Mouse (Mus musculus): ENCODE results near the gene Rrp12.
"Not testable (repeated sequence)": the region's sequence is repeated elsewhere in the genome, so short reads cannot be mapped to it uniquely, and the experiment has no call there.

Gene Rrp12

DNA sequence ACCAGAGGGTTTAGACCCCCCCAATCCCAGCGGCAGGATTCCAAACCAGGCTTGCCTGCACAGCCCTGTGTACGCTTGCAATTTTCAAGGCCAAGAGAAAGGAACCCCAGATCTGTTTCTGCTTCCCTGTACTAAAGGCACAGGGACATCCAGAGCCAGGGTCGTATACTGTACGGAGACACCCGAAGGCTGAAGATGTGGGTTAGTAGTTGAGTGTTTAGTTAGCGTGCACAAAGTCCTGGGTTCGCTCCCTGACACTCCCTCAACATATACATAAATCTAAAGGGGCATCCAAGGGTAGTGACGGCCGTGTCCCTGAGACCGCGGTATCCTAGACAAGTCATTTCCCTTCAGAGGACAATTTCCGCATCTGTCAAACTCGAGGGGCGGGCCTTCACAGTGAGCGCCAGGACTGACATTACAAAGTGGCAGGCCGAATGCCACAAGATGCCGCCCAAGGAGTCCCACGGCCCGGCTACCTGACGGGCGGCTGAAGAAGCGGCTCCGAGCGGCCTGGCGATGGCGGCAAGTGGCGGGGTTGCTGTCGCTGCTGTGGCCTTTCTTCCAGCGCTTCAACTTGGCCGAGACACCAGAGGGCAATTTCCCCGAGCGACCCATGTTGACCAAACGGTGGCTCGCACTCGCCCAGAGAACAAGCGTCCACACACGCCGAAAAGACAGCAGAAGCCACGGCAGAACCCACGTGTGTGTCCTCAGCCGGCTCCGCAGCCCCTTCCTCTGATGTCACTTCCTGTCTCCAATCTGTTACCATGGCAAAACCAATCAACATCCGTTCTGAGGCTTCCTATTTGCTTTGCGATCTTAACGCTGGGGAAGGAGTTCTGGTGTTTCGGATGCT lies at the start of gene Rrp12:
Gene Rrp12, minus strand, starts transcription at position 714 of the 859 bp plus-strand sequence.
- DNase-seq (ENCODE audit: low spot score in 2 of 2) = peak; percentile 41 to 69

DNA sequence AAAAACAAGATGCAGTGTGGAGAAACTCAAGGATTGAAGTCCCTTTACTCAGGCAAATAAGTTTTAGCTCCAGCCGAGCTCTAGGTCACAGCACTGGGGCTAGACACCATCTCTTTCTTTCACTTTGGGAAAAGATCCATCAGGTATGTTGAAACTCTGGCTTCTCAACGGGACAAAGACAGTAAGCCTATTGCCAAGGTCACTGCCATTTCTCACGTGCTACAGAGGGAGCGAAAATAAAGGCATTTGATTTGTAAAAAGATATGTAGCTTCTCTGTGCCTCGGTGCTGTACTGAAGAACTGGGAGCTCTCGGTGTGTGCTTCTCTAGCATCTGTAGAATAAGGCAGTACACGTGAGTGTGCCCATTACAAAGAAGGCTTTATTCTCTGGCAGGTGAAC lies 47.9 kb upstream of the Rrp12 start:
- DNase-seq (ENCODE audit: low spot score in 2 of 2) = no peak

DNA sequence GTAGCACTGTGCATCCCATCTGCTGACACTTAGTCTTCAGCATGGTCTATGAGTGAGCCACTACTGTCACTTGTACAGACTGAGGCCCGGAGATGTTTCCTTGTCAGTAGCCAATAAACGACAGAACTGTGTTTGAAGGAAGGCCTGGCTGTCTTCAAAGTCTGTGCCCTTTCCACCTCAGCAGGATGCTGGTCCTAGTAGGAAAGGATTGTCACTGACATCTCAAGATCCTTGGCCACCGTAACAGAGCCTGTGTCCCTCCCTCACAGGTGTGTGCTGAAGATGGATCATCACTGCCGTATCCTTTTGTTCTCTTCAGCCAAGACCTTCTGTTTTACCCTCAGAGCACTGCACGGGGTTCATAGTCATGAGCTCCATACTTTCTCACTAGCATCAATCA lies 42.6 kb upstream of the Rrp12 start:
- DNase-seq (ENCODE audit: low spot score in 2 of 2) = no peak

DNA sequence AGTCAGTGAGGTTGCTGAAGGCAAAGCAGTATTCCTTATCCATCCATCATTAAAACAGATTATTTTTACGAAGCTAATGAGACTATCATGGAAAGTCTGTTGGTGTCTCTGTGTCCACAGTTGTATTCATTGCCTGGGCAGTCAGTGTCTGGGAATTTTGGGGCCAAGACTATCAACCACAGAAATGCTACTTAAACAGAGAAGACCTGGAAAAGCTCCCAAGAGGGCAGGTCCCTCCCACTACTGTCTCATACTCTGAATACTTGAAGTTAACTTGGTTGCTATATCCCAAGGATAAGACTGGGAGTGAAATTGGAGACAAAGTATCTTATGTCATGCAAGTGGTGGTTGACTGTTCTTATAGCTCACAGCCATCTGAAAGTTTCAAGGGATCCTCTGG lies 39.9 kb upstream of the Rrp12 start:
- no peak for DNase-seq (ENCODE audit: low spot score in 2 of 2)

DNA sequence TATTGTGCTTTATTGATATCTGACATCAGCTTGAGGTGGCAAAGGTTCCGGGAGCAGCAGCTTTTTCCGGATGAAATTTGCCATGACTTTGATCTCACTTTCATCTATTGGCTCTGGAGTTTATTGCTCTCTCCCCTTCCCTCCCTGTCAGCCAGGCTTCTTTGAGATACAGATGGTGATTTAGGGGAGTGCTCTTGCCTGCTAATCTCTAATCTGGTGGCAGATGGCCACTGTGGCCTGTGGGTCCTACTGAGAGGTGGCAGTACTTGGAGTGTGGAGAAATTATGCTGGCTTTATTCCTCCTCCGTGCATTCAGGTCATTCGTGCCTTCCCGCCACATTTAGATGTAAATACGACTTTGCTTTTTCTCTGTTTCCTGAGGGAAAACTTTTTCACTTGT lies 38.2 kb upstream of the Rrp12 start:
- no peak for DNase-seq (ENCODE audit: low spot score in 2 of 2)

DNA sequence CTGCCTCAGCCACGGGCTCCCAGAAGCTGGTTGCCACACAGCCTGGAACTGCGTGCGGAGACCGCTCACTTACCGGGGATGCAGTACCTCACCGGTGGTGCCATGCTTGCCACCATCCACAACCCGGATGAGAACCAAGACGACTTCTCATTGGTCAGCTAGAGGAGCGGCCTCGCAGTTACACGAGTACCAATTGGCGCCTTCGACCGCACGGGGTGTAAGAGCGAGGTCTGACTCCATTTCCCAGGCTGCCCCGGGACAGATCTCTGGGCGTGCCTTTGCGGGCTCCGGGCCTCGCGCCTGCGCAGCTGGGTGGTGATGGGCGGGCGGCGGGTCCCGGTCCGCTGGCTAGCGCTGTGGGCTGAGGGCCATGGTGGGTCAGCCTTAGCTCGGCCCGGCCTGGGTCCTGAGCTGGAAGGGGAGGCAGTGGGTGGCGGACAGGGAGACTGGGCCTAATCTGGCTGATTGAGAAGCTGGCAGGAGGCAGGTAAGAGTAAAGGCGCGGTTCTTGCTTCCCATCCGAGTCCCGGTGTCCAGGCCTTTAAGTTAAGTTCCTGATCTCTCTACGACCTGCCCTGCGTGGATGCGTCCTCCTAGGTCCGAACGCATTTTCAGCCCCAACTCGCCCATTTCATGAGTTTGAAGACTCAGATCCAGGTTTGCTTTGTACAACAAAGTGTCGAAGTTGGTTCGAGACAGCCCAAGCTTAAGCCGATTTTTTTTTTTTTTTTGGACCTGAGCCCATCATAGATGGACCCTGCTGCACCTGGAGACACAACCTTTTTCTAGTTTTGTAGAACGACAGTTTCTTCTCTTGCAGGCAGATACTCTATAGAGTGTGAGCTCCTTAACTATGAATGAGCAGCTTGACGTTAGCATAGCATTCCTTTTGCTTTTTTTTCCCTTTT lies 37.5 kb upstream of the Rrp12 start, which contains the start of the genes Exosc1 and Zdhhc16:
Gene Exosc1, minus strand, starts transcription at position 245 of the 908 bp plus-strand sequence.
Gene Zdhhc16, plus strand, starts transcription at position 302 of the 908 bp plus-strand sequence.
- peak; percentile 93 to 96 for DNase-seq (ENCODE audit: low spot score in 2 of 2)

DNA sequence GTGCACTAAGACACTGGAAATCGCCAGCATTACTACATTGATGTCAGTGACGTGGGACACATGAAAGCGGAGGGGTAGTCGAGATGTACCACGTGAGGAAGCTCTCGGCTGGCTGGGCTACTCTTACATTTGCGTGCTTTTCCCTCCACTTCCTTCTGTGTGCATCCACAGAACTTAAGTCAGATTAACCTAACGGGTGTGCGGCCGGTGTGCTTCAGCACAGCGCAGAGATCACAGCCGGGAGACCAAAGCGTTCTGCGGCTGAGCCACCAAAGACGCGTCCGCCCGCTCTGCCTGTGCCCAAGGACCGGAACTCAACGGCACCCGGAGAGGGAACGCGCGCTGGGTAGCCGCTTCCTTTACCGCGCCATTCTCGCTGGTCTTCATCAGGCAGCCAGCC lies 36.7 kb upstream of the Rrp12 start:
- DNase-seq (ENCODE audit: low spot score in 2 of 2) = peak in 1 of 2 experiments; percentile 11

DNA sequence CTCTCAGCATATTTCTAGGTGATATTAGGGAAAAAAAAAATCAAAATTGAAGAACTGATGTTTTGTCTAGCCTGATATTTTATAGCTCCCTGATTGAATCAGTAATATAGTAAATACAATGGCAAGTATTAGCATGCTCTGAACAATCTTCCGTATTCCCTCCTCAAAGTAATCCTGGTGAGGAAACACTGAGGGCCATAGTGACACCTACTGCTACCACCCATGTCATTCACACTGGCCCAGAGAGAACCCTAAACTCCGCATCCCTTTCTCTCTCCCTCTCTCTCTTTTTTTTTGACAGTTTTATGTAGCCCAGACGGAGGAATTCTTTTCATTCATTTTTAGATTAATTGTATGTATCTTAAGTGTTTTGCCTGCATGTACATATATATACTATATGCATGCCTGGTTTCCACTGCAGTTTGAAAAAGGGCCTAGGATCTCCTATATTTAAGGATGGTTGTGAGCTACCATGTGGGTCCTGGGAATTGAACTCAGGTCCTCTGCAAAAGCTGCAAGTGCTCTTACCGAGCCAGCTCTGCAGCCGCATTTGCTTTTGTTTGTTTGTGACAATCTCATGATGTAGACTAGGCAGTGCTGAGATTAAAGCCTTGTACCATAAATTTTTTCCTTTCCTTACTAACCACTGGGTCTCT lies 24.6 kb upstream of the Rrp12 start:
- DNase-seq (ENCODE audit: low spot score in 2 of 2) = no peak

DNA sequence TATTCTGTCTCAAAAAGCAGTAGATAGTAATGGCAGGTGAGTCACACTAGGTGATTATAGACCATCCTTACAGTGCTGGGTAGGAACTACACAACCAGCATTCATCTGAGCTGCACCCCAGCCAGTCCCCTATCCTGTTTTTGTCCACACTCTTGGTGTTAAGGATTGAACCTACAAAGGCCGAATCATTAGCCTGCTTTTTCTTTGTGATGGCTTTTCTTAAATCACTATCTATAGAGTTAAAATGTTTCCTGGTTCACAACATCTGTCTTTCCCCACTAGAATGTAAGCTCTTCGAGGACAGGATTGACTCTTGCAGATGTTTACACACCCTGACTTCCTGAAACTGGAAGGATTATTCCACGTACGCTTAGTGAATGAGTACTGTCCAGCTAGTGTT lies 23.5 kb upstream of the Rrp12 start:
- DNase-seq (ENCODE audit: low spot score in 2 of 2) = no peak

DNA sequence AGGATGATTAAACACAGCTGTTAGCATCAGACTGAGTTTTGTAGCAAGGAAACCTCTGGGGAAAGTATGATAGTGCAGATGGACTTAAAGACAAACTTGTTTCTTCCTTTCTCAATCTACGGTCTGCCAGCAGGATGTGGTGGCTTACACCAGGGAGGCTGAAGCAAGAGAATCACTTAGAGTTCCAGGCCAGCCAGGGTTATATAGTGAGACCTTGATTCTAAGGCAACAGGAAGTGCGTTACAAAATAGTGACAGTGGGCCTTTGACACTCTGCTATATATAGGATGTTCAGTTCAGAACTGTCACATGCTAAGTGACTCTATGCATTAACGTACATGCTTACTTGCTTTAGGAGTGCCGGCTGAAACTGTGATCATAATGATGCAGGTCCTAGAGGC lies 20.9 kb upstream of the Rrp12 start:
- DNase-seq (ENCODE audit: low spot score in 2 of 2) = no peak

DNA sequence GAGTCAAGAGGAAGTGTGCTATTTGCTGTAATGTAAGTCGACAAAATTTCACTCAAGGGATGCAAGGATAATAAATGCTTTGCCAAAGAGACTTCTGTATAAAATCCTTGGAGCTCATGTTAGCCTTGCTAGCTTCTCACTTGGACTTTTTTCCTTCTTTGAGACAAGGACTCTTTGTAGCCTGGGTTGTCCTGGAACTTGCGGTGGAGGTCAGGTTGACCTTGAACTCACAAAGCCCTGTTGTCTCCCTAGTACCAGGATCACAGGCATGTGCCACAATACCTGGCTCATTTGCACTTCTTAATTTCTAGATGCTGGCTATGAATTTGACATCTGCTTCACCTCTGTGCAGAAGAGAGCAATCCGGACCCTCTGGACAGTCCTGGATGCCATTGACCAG lies 19.3 kb upstream of the Rrp12 start:
- no peak for DNase-seq (ENCODE audit: low spot score in 2 of 2)

DNA sequence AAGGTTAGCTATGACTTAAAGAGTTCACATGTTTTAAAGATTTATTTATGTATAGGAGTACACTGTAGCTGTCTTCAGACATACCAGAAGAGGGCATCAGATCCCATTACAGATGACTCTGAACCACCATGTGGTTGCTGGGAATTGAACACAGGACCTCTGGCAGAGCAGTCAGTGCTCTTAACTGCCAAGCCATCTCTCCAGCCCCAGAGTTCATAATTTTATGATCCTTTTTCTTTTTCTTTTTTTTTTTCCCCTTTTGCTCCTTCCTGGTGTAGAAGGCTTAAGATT lies 18.6 kb upstream of the Rrp12 start:
- DNase-seq (ENCODE audit: low spot score in 2 of 2) = not testable (repeated sequence)

DNA sequence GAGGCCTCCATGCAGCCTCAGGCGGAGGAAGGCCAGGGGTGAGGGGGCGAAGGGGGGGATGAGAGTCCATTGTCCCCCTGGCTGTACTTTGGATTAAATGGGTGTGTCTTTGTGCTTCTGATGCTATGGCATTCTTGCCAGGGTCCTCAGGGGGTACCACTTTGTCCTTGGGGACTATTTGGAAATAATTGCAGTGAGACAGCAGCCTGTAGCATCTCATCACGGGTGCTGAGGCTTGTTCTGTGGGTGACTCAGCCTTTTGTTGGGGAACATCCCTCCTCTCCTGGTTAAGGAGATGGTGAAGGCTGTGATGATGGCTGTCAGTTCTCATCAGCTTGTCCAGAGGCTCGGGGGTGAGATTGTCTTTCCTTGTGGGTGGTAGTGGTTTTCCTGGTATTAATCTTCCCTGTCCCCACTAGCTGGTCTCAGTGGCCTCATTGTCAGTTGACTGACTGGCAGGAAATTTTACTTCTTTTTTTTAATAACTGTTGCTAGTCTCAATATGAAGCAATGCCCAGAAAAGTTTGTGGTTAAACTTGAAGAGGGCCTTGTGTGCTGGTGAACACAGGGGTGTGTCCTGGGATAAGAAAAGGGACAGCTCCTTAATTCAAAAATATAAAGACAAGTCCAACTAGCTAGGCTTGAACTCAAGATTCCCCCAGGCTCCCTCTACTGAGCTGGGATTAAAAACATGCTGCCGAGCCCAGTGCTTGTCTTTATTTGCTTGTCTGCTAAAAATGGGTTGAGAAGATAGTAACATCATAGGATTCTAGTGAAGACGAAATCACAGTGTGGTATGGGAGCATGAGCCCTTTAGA lies 18.0 kb upstream of the Rrp12 start:
- DNase-seq (ENCODE audit: low spot score in 2 of 2) = no peak

DNA sequence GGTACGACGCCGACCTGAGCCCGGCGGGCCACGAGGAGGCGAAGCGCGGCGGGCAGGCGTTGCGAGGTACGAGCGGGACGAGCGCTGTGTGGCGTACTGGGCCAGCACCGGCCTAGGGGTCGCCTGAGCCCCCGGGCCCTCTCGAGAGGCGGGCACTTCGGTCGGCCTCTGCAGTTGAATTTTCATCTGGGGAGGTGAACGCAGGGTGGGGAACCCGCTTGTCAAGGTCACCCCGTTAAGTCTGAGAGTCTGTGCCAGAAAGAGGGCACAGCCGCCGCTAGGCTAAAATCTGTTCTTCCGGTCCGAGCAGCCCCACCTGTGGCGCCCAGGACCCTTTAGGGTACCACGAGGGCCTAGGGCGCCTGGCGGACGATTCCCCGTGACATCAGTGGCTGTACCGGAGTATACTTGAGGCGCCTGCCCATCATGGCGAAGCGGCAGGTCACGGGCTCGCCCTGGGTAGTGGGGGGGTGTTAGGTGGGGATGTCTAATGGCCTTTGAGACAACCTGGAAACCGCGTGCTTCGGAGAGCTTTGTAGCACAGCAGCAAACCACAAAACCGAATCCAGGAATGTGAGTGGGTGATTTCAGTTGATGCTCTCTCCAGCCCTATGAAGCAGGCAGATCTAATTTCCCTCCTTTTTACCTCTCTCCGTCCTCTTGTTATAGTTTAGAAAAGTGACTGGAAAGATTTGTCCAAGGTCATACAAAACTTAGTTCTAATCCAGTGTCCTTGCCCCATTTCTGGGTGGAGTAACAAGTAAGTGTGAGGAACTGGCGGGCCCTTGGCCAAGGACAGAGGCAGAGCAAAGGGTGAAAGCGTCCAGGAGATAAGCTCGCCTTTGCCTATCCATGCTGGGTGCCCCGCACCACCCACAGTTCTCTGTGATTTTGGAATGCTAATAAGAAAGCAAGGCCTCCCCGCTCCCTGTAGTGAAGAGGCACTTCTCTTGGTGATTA lies 16.4 kb upstream of the Rrp12 start:
- DNase-seq (ENCODE audit: low spot score in 2 of 2) = peak; percentile 15 to 28

DNA sequence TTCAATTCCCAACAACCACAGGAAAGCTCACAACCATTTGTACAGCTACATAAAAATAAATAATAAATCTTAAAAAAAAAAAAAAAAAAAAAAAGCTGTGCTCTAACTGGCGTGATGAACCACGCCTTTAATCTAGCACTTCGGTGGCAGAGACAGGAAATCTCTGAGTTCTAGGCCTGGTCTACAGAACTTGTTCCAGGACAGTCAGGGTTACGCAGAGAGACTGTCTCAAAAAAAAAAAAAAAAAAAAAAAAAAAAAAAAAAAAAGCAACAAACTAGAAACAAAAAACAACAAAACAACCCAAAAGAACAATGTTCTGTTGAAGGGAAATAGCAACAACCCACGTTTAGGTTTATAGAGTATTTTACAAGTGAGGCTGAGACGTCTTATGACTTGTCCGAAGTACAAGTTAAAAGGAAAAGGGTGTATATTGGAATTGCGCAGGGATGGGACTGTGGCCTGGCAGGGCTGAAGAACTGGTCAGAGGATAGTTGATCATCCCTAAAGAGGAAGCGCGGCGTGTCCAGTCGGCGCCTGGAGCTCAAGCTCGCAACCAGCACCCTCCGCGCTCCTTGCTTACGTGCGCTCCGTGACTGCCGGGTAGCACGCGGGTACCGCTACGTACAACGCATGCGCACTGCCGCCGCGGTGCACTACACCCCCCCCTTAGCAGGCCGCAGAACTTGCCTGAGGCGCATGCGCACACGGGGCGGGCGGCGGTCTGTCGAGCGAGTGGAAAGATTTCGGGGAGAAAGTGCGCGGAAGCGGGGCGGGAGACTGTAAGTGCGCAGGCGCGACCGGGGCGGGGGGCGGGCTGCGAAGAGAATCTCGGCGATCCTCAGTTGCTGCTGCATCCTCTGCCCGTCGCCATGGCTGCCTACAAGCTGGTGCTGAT lies 15.5 kb upstream of the Rrp12 start, which contains the start of gene Pgam1:
Gene Pgam1, plus strand, starts transcription at position 746 of the 896 bp plus-strand sequence.
- peak; percentile 94 to 95 for DNase-seq (ENCODE audit: low spot score in 2 of 2)

DNA sequence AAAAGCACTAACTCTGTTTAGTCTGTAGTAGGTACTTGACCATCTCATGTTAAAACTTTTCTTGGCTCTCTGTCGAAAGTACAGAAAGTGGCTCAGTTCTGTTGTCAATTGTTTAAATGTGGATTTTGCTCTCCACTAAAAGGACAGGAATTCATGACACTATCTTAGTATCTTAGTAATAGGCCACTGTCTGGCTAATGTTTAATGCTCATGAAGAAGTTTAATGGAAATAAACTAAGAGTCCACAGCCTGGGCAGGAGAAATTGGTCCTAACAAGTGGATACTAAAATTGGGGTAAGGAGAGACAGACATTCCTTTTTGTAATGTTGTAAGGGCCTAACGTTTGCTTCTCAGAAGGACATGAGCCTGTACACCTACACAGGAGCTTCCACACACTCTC lies 14.4 kb upstream of the Rrp12 start:
- no peak for DNase-seq (ENCODE audit: low spot score in 2 of 2)

DNA sequence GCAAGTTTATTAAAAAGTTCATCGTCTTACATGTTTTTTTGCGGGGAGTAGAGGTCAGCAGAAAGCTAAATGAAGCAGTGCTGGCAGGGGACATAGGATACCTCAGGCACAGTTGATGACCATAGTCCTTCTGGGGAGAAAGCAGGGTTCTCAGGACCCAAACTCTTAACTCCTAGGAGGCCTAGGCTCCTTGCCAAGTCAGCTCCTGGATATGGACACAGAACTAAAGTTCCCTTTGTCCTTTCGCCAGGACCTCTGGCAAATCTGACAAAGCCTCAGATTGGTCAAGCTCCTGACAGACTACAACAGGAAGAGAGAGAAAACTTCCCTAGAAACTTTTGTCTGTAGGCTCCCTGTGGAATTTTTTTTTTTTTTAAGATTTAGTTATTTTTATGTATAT lies 12.8 kb upstream of the Rrp12 start:
- DNase-seq (ENCODE audit: low spot score in 2 of 2) = no peak

DNA sequence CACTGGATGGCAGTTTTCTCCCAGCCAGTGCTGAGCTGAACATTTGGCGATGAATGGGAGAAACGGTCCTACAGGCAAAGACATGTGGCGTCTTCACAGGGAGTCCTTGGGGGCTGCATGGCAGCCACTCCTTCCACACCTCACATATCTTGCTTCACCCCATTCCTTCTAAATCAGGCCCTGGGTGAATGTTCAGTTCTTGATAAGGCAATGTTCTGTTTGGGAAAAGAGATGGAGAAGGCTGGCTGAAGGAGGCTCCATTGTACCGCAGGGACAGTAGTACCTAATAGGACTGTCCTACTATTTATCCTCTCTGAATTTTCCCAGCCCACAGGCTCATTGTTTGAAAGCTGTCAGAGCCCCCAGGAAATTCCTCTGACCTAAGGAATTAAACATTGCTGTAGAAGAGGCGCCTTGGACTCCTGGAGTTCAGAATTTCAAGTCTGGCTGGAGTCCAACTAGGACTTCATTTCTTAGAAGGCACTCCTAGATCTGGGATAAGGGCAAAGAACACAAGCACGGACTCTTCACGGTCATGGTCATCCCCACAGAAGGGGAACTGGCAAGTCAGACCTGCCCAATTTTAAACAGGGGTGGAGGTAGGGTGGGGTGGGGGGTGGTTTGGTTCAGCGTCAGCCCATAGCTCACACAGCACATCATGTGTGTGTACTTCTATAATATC lies 11.2 kb upstream of the Rrp12 start:
- no peak for DNase-seq (ENCODE audit: low spot score in 2 of 2)

All from spleen, postnatal 14 days (tissue).